ENCODE assay signal across 19 mouse cellular contexts in the genomic region with DNA sequence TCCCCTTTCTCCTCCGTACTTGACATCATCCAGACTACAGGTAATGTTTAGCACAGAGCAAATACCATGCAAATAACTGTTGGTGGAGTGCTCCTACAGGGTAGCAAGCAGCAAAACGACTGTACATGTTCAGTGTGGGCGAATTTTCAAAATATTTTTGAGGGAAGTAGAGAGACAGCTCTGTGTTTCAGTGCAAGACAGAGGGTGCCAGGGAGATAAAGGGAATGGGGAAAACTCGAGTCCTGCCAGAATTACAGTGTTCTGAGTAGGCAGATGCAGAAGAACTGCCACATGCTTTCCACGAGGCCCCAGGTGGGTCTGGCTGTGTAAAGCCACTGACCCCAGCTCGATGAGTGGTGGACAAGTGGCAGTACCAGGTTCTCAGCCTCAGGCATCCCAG.
"Had no signal": no experiment of that assay in that cellular context is flagged by ENCODE, and none has a peak within 500 bp of the region (broad histone marks: within the 10 kb centered on the region; RNA-seq: fewer than 3 reads in every experiment).

No protein-coding gene starts in this region.

- H3K27ac ChIP-seq: midbrain, embryonic 10.5 days; midbrain, embryonic 12.5 days; neural tube, embryonic 13.5 days; neural tube, embryonic 15.5 days had no signal

- H3K4me3 ChIP-seq: midbrain, embryonic 10.5 days; midbrain, embryonic 12.5 days; myocyte; neural tube, embryonic 13.5 days; neural tube, embryonic 15.5 days had no signal

- ATAC-seq: midbrain, embryonic 16.5 days had no signal

- DNase-seq: lung, adult 18-20 months; lung, embryonic 14.5 days; lung, postnatal 10 days; lung, postnatal 4 days; midbrain, embryonic 14.5 days; retina, postnatal 1 day; right cerebral cortex, adult 18-20 months; right cerebral cortex, postnatal 25 days; right cerebral cortex, postnatal 4 days; spleen, adult 18-20 months; thymus, adult 18-20 months; thymus, postnatal 14 days; thymus, postnatal 36 days had no signal
